Mouse (Mus musculus) E14TG2a.4 (cell line): ENCODE measurements around the gene Traf4.

Source experiments
- CTCF ChIP-seq: conservative IDR thresholded peaks from 2 replicates; pipeline ENCODE4 v1.5.1; 2014; ENCODE audit warnings: low read length
- NANOG ChIP-seq: IDR thresholded peaks from 2 replicates; pipeline ENCODE4 v1.6.1; 2014; ENCODE audit warnings: borderline replicate concordance, low read length, mixed read lengths
- POU5F1 ChIP-seq: IDR thresholded peaks from 2 replicates; pipeline ENCODE4 v1.6.1; 2014; ENCODE audit warnings: low read length, borderline replicate concordance

DNA sequence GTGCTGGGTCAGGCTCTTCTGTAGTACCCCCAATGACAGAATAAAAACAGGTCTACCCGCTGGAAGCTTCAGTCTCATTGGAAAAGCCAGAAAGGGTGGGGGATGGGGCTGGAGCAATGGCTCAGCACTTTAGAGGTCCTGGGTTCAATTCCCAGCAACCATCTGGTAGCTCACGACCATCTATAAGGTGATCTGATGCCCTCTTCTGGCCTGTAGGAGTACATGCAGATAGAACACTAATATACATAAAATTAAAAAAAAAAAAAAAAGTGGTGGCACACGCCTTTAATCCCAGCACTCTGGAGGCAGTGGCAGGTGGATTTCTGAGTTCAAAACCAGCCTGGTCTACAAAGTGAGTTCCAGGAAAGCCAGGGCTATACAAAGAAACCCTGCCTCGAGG is 5.9 kb upstream of the Traf4 start:
- TF ChIP-seq CTCF: peak; percentile 30
- no peak for TF ChIP-seq NANOG
- no peak for TF ChIP-seq POU5F1
